Mouse (Mus musculus) brain, embryonic 14.5 days (tissue): ENCODE measurements around the gene Svbp.

Experiments used
- CTCF ChIP-seq: fragments of 200-500 bp; IDR thresholded peaks from 2 replicates; pipeline ENCODE4 v1.5.1; 2012; ENCODE audit warnings: inconsistent platforms, mild to moderate bottlenecking, moderate library complexity, borderline replicate concordance; ENCODE audit not compliant: insufficient read depth, insufficient read length; ENCODE audit errors: extremely low read depth
- POLR2A ChIP-seq: fragments of 200-500 bp; IDR thresholded peaks from 2 replicates; pipeline ENCODE4 v1.6.1; 2012; ENCODE audit warnings: mild to moderate bottlenecking, inconsistent platforms, borderline replicate concordance; ENCODE audit not compliant: poor library complexity, insufficient read depth, insufficient read length, severe bottlenecking; ENCODE audit errors: extremely low read depth

GRCm38 (mm10) chr4:119165916-119166315 lies 29.2 kb upstream of the Svbp start:
- no peak for TF ChIP-seq CTCF
- no peak for TF ChIP-seq POLR2A
